Mouse (Mus musculus): Measurements from ENCODE around the gene Mpped2.

The Mpped2 gene

GRCm38 (mm10) chr2:106854758-106855157 lies 161.7 kb downstream of the Mpped2 start:
- in situ Hi-C loops (cut with MboI, MseI) = no loop called here

GRCm38 (mm10) chr2:106855184-106855583 lies 162.1 kb downstream of the Mpped2 start:
- in situ Hi-C loops (cut with MboI, MseI) = no loop called here

GRCm38 (mm10) chr2:106855623-106856350 lies 162.7 kb downstream of the Mpped2 start:
- in situ Hi-C loops (cut with MboI, MseI) = no loop called here

- in situ Hi-C loops (cut with MboI, MseI) = no loop called here
Observed at GRCm38 (mm10) chr2:106856361-106856961, 163.4 kb downstream of the Mpped2 start.

- in situ Hi-C loops (cut with MboI, MseI) = no loop called here
Observed at GRCm38 (mm10) chr2:106857258-106857657, 164.2 kb downstream of the Mpped2 start.

- in situ Hi-C loops (cut with MboI, MseI) = no loop called here
Observed at GRCm38 (mm10) chr2:106857711-106858110, 164.6 kb downstream of the Mpped2 start.

GRCm38 (mm10) chr2:106860856-106861679 lies 168.0 kb downstream of the Mpped2 start:
- in situ Hi-C loops (cut with MboI, MseI) = no loop called here

- in situ Hi-C loops (cut with MboI, MseI) = no loop called here
Observed at GRCm38 (mm10) chr2:106863050-106863653, 170.1 kb downstream of the Mpped2 start.

GRCm38 (mm10) chr2:106865148-106865786 lies 172.2 kb downstream of the Mpped2 start:
- in situ Hi-C loops (cut with MboI, MseI) = no loop called here

- in situ Hi-C loops (cut with MboI, MseI) = no loop called here
Observed at GRCm38 (mm10) chr2:106866303-106866702, 173.2 kb downstream of the Mpped2 start.

- in situ Hi-C loops (cut with MboI, MseI) = no loop called here
Observed at GRCm38 (mm10) chr2:106870886-106871285, 177.8 kb downstream of the Mpped2 start.

GRCm38 (mm10) chr2:106873166-106873565 lies 180.1 kb downstream of the Mpped2 start:
- in situ Hi-C loops (cut with MboI, MseI) = no loop called here

- in situ Hi-C loops (cut with MboI, MseI) = no loop called here
Observed at GRCm38 (mm10) chr2:106883390-106883789, 190.3 kb downstream of the Mpped2 start.

GRCm38 (mm10) chr2:106888174-106888573 lies 195.1 kb downstream of the Mpped2 start:
- in situ Hi-C loops (cut with MboI, MseI) = no loop called here

- in situ Hi-C loops (cut with MboI, MseI) = no loop called here
Observed at GRCm38 (mm10) chr2:106889297-106890000, 196.4 kb downstream of the Mpped2 start.

GRCm38 (mm10) chr2:106893376-106893775 lies 200.3 kb downstream of the Mpped2 start:
- in situ Hi-C loops (cut with MboI, MseI) = loop anchor here in 1 of 2 experiments (5.0 kb wide), 1 partner anchor 99 kb away; no protein-coding TSS in a partner anchor

GRCm38 (mm10) chr2:106895326-106896023 lies 202.4 kb downstream of the Mpped2 start:
- in situ Hi-C loops (cut with MboI, MseI) = no loop called here

- in situ Hi-C loops (cut with MboI, MseI) = no loop called here
Observed at GRCm38 (mm10) chr2:106896024-106896384, 202.9 kb downstream of the Mpped2 start.

- in situ Hi-C loops (cut with MboI, MseI) = no loop called here
Observed at GRCm38 (mm10) chr2:106911951-106912480, 218.9 kb downstream of the Mpped2 start.
